Mouse (Mus musculus): ENCODE measurements around the gene Rictor.
"Not testable (repeated sequence)": the region's sequence is repeated elsewhere in the genome, so short reads cannot be mapped to it uniquely, and the experiment has no call there.

The Rictor gene

GRCm38 (mm10) chr15:6739180-6739579 lies 31.0 kb downstream of the Rictor start:
- no peak for DNase-seq

GRCm38 (mm10) chr15:6742337-6743025 lies 34.3 kb downstream of the Rictor start:
- DNase-seq, result no peak

- DNase-seq, result no peak
Observed at GRCm38 (mm10) chr15:6743723-6744122, 35.5 kb downstream of the Rictor start.

- not testable (repeated sequence) for DNase-seq
Observed at GRCm38 (mm10) chr15:6746301-6746983, 38.3 kb downstream of the Rictor start.

- no peak for DNase-seq
Observed at GRCm38 (mm10) chr15:6747001-6747400, 38.8 kb downstream of the Rictor start.

GRCm38 (mm10) chr15:6754400-6754799 lies 46.2 kb downstream of the Rictor start:
- DNase-seq, result no peak

GRCm38 (mm10) chr15:6772265-6772664 lies 64.1 kb downstream of the Rictor start:
- no peak for DNase-seq

- DNase-seq, result no peak
Observed at GRCm38 (mm10) chr15:6786212-6786611, 78.0 kb downstream of the Rictor start.

- no peak for DNase-seq
Observed at GRCm38 (mm10) chr15:6787236-6787635, 79.1 kb downstream of the Rictor start.

GRCm38 (mm10) chr15:6790011-6790410 lies 81.8 kb downstream of the Rictor start:
- no peak for DNase-seq

- DNase-seq, result no peak
Observed at GRCm38 (mm10) chr15:6791648-6792047, 83.5 kb downstream of the Rictor start.

- DNase-seq, result no peak
Observed at GRCm38 (mm10) chr15:6792846-6793245, 84.7 kb downstream of the Rictor start.

GRCm38 (mm10) chr15:6801212-6801611 lies 93.0 kb downstream of the Rictor start:
- DNase-seq, result not testable (repeated sequence)

GRCm38 (mm10) chr15:6815807-6816206 lies 107.6 kb downstream of the Rictor start:
- DNase-seq, result no peak

- no peak for DNase-seq
Observed at GRCm38 (mm10) chr15:6840199-6840598, 132.0 kb downstream of the Rictor start.

GRCm38 (mm10) chr15:6849851-6850250 lies 141.7 kb downstream of the Rictor start:
- DNase-seq, result no peak
